Mouse (Mus musculus) layer of hippocampus, adult 11-12 months (tissue): ENCODE measurements around the gene Ptpn3.

Source experiments
- DNase-seq: peaks from one replicate; pipeline ENCODE4 v3.0.0; 2022; ENCODE audit warnings: low spot score

Gene Ptpn3

DNA sequence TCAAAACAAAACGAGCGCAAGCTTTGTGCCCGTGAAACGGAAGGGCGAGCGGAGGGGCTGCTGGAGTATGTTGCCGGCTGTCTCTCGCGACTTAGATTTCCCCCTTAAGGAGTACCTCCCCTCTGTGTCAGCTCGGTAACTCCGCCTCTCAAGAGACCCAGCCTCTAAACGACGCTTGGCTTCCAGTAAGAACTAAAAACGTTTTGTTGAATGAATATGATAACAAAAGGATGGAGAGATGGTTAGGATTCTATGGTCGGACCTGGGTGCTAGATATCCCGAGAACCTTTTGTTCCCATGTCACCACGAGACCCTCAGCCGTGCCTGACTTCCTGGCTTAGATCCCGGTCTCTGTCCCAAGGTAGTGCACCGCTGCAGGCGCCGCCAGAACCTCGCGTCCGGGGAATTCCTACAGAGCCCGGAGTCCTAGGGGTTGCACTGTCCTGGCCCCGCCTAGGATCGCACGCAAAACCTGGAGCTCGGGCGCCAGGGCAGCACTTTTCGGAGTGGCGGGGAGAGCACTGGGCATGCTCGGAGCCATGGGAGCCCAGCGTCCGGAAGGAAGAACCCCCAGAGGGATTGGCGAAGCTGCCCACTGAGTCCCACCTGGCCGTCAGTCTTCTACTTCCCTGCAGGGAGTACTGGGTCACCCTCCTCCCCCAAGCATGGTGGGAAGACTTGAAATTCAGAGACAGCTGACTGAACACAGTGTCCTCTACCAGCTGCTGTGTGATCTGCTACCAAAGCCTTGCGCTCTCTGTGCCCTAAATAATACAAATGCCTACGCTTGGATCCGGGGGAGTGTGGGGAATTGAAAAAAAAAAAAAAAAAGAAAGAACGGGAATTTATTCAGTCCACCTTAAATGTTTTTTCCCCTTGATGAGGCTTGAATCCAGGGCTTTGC lies at the start of gene Ptpn3:
TSS of gene Ptpn3 (minus strand) at position 428 of the 904 bp plus-strand sequence.
- DNase-seq: peak; percentile 78

DNA sequence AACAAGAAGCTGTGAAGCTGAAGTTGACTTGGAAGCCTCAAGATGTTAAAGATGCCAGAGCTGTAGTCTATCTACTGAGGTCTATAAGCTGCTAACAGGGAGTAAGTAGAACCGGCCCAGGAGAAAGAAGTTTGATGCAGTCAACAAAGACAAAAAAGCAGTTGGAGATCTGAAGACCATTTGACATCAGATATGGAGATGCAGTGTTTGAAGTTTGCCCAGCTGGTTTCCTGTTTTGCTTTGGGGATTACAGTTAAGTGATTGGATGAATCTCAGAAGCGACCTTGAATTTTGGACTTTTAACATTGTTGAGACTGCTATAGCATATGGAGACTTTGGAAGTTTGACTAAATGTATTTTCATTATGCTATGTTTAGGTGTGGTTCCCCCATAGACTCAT lies 48.9 kb upstream of the Ptpn3 start:
- DNase-seq: no peak

DNA sequence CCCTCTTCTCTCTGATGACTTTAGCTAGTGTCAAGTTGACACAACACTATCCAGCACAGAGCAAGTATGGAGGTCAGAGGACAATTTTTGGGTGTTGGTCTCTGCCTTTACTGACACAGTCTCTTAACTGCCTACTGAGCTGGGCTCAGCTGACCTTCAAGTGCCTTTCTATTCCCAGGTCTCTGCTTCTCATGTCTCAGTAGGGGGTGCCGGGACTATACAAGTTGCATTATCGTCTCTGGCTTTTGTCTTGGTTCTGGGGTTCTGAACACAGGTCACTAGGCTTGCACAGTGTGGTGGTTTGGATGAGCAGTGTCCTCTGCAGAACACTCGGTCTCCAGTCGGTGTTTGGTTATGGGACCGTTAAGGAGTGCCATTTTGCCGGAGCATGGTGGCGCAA lies 42.4 kb upstream of the Ptpn3 start:
- DNase-seq: no peak

DNA sequence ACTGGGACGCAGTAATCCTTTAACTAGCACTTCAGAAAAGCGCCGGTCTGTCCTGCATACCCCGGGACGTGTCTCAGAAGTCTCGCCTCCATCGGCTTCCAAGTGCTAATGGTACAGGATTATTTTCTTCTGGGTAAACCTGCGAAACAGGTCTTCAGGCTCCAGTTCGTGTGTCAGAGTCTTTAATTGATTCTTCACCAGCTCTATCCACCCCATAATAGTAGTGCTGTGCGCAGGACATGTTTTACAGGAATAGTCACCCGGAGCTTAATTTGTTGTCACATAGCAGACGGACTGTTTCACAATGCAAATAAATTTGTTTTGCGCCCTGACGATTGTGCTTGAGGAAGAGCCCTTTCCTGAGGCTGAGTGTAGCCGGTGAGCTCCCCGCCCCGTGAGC lies 37.3 kb upstream of the Ptpn3 start:
- DNase-seq: no peak

DNA sequence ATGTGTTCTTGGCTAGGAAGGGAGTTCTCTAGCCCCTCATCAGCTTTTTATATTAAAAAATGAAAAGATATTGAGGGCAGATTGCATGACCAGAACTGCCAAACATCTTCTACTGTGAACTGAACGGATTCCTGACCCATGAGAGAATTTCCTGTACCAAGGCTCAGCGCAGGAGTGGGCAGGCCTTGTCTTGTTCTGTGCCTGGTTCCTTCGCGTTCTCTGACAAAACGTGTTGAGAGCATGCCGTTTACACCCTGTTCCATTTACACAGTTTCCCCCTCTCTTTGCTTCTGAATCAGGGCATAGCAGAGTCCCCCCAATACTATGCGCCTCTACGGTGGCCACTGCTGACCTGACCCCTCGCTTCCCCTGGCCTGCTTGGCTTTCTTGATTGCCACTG lies 36.4 kb upstream of the Ptpn3 start:
- DNase-seq: no peak

DNA sequence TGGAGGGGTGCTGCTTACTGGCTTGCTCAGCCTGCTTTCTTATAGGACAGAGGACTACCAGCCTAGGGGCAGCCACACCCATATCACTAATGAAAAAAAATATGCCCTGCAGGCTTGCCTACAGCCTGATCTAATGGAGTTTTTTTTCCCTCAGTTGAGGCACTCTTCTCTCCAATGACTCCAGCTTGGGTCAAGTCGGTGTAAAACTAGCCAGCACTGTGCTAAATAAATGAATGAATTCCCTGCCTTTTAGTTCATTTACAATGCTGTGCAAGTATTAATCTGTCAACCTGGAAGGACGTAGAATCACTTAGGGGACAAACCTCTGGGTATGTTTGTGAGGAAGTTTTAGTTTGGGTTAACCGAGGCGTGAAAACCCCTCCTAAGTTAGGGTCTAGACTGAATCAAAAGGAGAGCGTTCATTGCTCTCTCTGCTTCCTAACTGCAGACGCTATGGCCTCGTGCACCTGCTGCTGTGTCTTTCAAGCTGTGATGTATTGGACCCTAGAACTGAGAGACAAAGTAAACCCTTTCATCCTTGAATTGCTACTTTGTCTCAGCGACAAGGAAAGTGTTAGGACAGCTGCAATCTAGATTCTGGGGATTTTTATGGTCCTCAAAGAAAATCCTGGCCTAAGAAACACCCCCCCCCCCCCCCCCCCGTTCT lies 33.5 kb upstream of the Ptpn3 start:
- DNase-seq: no peak

DNA sequence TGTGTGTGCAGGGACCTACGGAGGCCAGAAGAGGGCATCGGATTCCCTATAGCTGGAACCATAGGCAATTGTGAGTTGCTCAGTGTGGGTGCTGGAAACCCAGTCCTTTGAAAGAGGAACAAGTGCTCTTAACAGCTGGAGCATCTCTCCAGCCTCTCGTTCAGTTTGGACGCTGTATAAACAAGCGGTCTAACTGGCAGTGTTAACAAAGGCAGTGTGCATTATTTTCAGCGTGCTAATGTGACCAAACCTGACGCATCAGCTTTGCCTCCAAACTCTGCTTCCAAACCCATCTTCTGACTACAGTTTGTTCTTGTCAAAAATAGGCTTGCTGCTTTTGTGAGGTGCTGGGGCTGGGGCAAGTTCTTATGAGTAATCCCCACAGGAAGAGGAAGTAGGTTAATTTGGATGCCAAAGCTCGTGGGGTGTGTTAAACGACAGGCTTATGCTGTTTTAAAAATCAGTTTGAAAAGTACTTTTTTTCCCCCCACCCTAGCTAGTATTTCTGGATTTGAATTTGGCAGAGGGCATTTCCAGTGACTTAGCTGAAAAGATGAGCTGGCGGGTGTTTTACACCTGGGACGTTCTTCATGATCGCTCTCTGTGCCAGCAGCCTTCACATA lies 32.4 kb upstream of the Ptpn3 start:
- DNase-seq: no peak

DNA sequence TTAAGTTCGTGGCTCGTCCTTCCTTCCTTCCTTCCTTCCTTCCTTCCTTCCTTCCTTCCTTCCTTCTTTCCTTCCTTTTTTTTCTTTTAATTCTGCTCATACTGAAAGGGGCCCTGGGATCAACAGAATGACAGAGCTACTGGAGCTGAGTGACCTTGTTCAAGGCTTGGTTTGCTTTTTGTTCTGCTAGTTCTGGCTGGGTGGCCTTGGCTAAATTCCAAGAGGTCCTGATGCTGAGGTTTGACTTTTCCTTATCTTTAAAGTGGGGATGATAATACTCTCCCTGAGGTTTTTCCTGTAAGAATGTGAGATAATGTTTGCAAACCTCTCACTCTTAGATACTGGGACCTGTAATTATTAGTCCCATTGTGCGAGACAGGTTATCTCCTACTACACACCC lies 30.9 kb upstream of the Ptpn3 start:
- no peak for DNase-seq

DNA sequence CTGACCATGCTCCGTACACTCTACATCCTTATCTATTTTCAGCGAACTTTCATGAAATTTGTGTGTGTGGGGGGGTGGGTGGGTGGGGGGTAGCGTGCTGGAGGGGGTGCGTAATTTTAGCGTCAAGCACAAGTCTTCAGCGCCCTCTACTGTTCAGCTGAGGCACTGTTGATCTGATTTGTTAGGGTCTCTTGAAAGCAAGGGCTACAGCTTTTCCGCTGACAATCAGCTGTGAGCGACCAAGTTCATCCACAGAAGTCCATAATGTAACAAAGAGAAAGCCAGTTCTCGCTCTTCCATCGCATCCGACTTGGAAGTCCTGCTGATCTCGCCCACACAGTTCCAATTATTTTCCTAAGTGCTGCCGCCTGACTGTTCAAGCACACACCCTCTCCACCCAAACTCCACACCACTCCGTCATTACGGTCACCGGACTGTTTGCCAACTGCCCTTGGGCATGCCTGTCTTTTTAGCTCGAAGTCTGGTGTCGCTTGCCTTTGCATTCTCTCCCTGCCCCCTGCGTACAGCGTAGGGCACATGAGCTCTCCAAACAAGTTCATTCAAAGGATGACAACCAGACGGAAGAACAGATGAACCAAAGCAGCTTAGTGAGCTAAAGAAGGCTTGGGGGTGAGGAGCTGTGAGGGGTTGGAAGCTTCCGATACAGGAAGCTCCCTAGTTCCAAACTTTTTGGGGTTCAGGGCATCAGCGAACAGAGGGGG lies 19.1 kb upstream of the Ptpn3 start:
- peak; percentile 66 for DNase-seq

DNA sequence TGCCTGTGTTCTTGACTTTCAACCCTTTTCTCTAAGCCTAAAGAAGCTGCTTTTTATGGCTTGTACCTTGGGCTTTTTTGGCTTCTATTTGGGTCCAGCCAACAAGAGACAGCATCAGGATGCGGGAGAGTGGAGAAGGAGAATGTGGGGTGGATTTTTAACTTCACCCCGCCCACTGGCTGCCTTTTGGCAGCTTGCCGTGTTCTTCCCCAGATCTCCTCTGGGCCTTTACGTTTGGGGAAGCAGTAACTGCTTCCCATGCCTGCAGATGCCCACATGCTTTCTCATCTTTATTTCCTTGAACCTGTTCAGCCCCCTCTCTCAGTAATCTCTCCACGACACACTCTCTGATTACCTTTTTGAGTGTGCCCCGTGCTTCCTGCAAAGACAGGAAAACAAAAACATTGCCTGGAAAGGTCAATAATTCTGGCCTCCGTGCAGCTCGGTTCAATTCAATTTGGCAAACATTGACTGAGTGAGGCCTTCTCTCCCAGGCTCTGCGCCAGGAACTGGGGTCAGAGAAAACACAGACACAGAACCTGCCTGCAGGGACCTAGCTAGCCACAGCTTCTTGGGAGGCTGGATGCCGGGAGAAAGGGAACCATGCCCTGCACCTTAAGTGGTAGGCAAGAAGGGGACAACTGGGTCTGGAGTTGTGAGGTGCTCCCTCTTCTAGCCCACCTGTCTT lies 17.0 kb upstream of the Ptpn3 start:
- DNase-seq: peak; percentile 42

DNA sequence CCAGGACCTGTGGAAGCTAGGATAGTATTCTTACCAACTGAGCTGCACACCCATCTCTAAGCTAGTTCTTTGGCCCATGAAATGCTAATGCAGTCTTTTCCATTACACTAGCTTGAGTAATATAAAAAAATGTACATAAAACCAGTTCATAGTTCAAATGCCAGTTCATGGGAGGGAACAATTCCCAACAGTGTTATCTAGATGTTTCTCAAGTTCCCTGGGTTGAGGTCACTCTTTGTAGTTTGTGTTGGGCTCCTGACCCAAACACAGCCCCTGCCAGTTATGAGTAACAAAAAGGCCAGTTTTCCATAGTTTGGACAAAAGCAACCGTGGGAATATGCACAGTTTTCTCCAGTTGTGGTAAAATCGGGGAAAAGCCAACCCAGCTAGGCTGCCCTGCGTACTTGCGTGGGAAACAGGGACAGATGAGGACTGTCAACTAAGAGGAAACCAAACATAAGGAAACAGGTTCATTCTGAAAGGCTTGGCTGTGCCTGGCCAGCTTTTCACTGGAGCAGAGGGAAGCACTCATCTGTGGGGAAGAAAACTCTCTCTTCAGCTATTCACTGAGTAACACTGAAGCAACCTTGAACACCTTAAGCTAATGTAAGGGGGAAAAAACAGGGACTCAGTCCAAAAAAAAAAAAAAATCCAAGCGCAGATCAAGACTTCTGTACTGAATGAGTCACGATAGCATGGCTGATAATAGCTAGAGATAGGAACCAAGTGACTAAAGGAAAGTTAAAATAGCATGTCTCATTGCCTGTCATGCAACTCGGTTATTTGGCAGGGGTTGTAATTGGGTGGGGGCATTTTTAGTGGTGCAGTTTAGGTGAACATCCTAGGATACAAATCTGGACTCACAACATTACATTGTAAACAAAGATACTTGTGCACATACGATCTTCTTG lies 10.9 kb upstream of the Ptpn3 start:
- DNase-seq: no peak

DNA sequence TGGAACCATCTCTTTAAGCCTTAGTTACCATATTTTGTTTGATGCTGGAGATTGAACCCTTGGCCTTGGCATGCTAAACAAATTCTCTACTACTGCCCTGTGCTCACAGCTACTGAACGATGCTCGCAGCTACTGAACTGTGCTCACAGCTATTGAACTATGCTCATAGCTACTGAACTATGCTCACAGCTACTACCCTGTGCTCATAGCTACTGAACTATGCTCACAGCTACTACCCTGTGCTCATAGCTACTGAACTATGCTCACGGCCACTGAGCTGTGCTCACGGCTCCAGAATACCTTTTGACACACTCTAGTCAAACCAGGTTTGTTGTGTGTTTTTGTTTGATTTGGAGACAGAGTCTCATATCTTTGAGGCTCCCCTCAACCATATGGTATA lies 10.1 kb upstream of the Ptpn3 start:
- no peak for DNase-seq

DNA sequence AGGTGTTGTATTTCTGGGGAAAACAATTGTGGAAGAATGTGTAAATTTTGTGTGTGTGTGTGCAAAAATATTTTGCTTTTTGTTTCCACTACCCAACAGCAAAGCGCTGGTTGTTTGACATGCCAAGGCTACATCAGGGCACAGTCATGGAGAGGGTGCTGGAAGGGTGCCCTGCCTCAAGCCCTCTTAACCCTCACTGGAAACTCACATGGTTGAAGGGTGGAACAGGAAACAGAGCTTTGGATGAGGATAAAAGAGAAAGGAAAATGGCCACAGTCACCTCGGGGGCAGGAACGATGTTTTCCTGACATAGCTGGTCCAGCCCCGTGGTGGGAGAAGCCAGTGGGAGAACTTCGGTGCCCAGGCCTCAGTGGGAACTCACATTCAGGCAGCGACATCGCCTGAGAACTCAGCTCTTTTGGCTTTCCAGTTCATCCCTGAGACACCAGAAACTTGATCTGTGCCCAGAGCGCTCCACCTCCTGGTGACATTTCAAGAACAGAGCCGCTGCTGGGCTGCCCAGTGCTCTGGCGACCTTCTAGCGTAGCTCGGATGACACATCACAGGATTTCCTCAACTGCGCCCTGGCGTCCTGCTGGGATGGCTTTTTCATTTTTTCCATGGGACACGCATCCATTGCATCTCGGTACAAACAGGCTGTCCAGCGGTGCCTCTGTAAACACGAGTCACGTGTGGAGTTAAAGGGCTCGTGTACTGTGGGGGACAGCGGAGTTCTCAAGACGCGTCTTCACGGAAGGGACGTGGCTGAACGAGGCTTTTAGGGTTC lies 6.8 kb upstream of the Ptpn3 start:
- no peak for DNase-seq

DNA sequence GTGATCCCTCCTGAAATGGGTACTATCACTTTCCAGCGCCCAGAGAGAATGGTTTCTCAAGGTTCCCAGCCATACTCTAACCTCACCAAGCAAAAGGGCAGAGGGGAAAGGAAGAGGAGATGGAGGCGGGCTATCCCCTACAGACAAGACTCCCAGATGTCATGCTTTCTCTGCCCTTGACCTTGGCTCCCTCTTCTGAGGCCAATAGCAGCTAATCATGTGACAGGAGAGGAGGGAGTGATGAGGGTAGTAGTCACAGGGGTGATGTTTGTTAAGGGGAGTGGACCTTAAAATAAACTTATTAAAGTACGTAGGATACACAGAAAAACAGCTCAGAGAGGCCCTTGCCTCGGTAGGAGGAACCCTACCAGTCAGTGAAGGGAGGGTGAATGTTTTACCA lies 6.1 kb upstream of the Ptpn3 start:
- no peak for DNase-seq

DNA sequence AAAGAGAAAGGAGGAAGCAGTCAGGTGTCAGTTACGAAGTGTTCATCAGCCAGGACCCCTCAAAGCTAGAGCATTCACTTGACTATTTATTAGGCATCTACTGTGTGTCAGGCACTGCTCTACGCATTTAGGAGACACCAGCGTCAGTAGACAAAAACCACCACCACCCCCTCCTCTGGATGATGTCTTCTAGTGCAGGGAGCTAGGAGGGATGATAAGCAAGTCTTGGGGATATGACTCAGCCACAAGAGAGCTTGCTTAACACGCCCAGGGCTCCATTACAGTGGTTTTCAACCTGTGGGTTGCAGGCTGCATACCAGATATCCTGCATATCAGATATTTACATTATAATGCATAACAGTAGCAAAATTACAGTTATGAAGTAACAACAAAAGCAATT lies 4.6 kb upstream of the Ptpn3 start:
- DNase-seq: no peak

DNA sequence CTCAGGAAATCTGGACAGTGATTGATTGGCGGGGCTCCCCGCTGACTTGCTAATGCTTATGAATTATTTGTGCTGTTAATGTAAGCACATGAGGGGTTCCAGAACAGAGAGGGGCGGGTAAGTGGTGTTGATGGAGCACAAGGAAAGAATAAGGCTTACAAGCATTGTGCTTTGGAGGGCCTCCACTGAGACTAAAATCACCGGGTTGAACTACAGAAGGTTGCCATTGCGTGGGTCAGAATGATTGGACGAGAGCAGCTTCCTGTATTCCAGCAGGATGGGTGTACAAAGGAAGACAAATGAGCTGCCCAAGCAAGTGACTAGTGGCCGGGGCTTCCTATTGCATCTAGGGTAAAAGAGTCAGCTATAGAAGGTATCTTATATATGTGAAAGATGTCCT lies 4.0 kb upstream of the Ptpn3 start:
- DNase-seq: no peak

DNA sequence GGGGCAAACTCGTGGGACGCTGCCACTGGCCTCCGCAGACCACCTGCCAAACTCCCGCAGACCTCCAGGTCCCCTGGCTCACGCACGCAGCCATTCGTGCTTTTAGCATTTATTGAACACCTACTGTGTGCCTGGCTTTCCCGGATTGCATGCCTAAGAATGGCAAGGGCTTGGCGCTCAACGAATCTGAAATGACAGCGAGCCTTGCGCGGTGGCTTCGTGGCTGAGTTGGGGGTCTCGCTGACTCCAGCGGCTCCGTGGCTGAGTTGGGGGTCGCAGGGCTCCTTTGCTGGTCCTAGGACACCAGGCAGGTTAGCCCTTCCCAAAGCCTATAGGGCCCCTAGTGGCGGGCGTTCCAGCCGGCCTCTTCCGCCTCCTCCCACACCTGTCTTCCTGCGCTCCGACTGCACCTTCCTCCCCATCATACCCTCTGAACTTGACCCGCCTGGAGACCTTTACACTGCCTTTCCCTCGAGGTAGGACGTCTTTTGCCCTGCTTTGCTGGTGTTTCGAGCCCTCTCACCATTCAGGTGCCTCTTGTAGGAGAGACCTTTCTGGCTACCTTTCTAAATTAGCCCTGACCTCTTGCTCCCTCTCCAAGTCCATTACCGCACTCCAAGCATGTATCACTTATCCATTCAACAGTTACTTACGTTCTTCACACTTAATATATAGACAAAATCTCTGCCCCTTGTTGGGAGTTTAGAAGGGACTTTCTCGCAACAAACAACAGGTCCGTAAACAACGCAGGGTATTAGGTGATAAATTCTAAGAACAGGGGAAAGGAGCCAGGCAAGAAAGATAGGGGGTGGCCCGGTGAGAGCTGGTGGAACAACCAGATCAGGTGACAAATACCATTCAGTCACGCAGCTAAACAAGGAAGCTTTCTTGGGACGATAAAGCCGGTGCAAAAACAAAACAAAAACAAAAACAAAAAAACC lies 898 bp downstream of the Ptpn3 start:
- DNase-seq: peak; percentile 43

DNA sequence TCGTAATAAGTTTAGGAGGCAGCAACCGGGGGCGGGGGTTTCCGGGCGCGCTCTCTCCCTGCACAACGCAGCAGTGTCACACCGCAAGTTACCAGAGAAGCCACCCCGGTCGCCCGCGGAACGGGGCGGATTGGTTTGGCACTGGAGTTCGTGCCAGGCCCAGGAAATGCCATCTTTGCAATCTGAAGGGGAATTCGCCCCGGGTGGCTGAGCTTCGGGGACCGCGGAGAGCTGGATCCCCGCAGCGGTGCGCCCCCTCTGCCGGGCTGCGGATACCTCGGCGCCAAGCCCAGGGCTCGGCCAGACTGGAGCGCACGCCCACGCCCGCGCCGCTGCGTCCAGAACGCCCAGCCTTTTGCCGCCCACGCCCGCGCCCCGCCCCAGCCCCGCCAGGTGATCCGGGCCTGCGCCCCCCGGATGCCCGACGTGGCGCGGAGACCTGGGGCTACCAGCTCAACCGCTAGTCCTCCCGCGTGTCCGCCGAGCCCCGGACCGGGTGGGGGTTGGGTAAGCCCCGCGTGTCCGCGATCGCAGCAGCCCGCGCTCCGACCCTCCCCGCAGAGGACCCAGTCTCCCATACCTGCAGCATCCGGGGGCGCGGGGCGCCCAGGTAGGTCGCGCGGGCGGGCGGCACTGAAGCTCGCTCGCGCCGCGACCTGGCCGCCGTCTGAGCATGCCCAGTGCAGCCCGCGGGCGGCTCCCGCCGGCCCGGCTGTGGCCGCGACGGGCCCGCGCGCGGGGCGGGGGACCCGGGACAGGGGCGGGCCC lies 1.8 kb downstream of the Ptpn3 start:
- peak; percentile 54 for DNase-seq
